Mouse (Mus musculus) cerebellum, adult 2 months (tissue): ENCODE measurements around the gene Clip1.

Source experiments
- CTCF ChIP-seq: fragments of 200-500 bp; IDR thresholded peaks from 2 replicates; pipeline ENCODE4 v1.5.1; 2011; ENCODE audit warnings: low read depth, mild to moderate bottlenecking, control low read depth, low read length, moderate library complexity, borderline replicate concordance; ENCODE audit not compliant: insufficient read depth
- POLR2A ChIP-seq: fragments of 200-500 bp; IDR thresholded peaks from 2 replicates; pipeline ENCODE4 v1.6.1; 2011; ENCODE audit warnings: low read length, control low read depth, borderline replicate concordance; ENCODE audit not compliant: insufficient read depth

- no peak for TF ChIP-seq CTCF
- no peak for TF ChIP-seq POLR2A
Observed at GRCm38 (mm10) chr5:123683377-123684220, 819 bp downstream of the Clip1 start.
